Mouse (Mus musculus) cerebellum, adult (tissue): ENCODE measurements around the gene Mrm2.
"Not testable (repeated sequence)": the region's sequence is repeated elsewhere in the genome, so short reads cannot be mapped to it uniquely, and the experiment has no call there.

Experiments used
- ATAC-seq: cut with Nextera tagmentation; 2 replicates; pipeline ENCODE4 v1.9.2; 2017; ENCODE audit warnings: mild to moderate bottlenecking, moderate library complexity, mixed read lengths; ENCODE audit not compliant: insufficient number of reproducible peaks, low FRiP score, low TSS enrichment

Gene Mrm2

GRCm38 (mm10) chr5:140331615-140332512 lies at the start of gene Mrm2:
Mrm2 (minus strand) TSS chr5:140331898.
- ATAC-seq: peak; percentile 74; the same call in 1 of the 2 replicates

GRCm38 (mm10) chr5:140381156-140381555 lies 49.5 kb upstream of the Mrm2 start:
- no peak for ATAC-seq

DNA sequence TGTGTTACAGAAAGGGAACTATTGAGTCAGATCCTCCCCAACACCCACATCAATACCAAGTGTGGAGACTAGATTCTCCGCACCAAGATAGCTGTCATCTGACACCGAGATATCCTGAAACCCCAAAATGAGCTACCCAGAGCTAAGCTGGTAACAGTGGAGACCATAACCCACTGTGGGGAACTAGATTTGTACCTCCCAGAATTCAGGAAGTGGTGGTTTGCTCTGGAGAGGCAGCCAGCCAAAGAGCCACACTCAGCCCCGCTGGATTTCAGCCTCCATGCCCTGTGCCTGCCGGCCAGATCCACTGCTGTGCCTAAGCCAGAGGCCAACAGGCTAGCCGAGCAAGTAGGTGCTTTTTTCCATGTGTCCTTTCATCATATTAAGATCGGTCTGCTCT lies 47.6 kb upstream of the Mrm2 start:
- no peak for ATAC-seq

GRCm38 (mm10) chr5:140378121-140378853 lies 46.6 kb upstream of the Mrm2 start:
- ATAC-seq: no peak

DNA sequence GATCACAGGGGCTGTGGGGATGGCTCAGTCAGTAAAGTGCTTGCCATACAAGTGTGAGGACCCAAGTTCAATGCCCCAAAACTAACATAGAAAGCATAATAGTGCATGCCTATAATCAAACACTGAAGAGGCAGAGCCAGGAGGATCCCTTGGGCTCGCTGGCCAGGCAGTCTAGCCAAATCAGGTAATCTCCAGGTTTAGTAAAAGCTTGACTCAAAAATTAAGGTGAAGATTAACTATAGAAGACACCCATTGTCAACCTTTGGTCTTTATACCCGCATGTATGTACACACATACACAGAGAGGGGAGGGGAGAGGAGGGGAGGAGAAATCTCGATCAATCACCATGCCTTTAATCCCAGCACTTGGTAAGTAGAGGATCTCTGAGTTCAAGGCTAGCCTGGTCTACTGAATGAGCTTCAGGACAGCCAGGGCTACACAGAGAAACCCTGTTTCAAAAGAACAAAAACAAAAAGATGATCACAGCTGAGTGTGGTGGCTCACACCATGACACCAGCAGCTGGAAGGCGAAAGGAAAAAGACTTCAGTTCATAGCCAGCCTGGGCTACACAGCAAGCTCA lies 43.6 kb upstream of the Mrm2 start:
- ATAC-seq: no peak

- no peak for ATAC-seq
Measured at GRCm38 (mm10) chr5:140374226-140374625, 42.5 kb upstream of the Mrm2 start.

GRCm38 (mm10) chr5:140373711-140374110 lies 42.0 kb upstream of the Mrm2 start:
- no peak for ATAC-seq

DNA sequence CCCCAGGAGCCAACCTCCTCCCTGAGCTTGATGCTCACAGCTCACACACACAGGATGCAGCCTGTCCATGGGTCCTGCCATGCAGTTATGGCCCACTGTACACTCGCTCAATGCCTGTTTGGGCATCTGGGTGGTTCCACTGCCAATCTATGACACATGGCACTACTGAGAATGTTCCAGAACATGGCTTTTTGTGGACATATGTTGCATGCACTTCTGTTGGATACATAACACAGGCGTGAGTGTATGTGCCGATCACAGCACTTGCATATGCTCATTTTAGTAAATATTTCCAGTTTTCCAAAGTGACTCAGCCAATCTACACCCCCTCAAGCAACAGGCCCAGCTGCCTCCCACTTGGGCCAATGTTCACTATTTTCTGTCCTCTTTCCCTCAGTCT lies 40.0 kb upstream of the Mrm2 start:
- no peak for ATAC-seq

DNA sequence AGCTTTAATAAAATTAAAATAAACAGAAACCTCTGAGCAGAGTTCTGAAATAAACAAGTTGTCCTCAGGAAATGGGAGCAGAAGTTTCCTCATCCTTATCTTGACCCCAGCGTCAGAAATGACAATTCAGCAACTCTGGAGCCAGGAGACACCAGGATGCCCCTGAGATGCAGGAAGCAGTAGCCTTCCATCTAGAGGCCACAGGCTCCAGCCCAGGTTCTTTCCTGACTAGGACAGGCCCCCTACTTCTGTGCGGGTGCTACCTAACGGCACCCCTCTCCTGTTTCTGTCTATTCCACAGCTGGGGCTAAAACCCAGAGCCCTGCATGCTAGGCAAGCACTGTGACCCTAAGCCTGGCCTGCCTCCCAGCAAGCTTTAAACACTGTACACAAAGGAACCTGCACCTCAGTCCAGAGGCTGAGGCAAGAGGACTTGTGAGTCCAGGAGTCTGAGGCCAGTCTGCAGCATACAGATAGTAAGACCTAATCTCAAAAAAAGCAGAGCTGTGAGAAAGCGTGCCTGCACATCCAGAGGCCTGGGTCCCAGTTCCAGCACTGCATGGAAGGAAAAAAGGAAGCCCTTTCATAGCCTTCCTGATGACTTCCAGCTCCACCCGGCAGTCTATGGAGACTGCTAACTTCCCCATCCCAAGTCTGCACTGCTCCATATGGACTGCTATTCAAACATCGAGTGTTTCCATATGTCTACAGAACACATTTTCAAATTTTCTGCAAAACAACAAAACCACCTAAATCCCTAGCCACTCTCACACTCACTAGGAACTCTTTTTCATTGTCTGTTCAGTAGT lies 39.0 kb upstream of the Mrm2 start:
- no peak for ATAC-seq

DNA sequence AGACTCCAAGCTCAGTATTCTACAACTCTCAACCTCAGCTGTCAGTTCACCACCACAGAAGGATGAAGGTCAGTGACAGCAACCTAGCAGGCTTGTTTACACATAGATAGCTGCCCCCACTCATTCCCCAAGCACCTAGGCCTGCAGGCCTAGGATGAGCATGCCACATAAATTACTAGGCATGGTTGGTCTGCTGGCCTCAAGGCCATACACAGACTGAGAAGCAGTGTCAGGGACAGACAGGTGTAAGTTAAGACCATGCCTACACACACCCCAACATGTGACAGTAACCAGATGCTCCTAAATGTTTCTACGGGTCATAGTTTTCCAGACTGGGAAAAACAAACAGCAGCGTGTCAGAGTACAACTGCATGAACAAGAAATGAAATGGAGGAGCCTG lies 37.8 kb upstream of the Mrm2 start:
- no peak for ATAC-seq

GRCm38 (mm10) chr5:140368926-140369325 lies 37.2 kb upstream of the Mrm2 start:
- no peak for ATAC-seq

DNA sequence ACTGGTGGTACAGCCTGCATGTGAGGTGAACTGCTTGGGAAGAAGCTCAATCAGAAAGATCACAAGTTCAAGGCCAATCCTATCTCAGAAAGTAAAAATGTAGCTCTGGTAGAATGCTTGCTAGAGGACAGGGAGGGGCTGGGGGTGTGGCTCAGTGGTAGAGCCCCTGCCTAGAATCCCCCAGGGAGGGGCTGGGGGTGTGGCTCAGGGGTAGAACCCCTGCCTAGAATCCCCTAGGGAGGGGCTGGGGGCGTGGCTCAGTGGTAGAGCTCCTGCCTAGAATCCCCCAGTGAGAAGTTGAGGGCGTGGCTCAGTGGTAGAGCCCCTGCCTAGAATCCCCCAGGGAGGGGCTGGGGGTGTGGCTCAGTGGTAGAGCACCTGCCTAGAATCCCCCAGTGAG lies 36.4 kb upstream of the Mrm2 start:
- not testable (repeated sequence) for ATAC-seq

DNA sequence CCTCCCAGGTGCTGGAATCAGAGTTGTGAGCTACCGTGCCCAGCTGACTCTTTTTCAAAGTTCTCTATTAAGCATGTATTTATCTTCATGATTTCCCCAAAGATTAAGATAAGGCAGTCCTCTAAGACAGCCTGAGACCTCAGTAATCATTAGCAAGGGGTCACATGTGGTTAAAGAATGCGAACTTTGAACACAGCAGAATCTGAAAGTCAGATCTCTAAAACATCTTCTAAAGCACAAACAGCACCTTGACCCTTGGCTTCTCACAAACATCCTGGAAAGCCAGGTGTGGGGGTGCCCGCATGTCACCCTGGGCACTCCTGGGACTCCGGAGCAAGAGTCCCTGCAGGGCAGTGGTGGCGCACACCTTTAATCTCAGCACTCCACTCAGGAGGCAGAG lies 32.7 kb upstream of the Mrm2 start:
- no peak for ATAC-seq

GRCm38 (mm10) chr5:140359930-140360674 lies 28.4 kb upstream of the Mrm2 start:
- no peak for ATAC-seq

- ATAC-seq: no peak
Measured at GRCm38 (mm10) chr5:140357466-140357865, 25.8 kb upstream of the Mrm2 start.

GRCm38 (mm10) chr5:140355934-140356333 lies 24.2 kb upstream of the Mrm2 start:
- no peak for ATAC-seq

DNA sequence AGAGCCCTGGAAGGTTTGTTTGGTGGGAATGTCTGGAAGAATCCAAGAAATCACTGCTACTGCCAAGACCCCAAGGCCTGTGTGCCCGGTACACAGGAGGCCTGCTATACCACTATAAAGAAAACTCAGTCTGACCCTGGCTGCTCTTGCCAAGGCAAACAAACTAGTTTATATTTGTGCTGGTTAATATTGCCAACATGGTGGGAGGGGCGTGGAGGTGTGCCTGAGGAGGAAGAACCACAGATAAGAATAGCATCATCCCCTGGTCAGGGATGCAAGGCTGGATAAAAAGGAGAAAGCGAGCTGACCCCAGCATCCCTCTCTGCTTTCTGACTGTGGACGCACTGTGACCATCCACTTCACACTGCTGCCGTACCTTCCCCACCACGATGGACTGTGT lies 20.7 kb upstream of the Mrm2 start:
- no peak for ATAC-seq

DNA sequence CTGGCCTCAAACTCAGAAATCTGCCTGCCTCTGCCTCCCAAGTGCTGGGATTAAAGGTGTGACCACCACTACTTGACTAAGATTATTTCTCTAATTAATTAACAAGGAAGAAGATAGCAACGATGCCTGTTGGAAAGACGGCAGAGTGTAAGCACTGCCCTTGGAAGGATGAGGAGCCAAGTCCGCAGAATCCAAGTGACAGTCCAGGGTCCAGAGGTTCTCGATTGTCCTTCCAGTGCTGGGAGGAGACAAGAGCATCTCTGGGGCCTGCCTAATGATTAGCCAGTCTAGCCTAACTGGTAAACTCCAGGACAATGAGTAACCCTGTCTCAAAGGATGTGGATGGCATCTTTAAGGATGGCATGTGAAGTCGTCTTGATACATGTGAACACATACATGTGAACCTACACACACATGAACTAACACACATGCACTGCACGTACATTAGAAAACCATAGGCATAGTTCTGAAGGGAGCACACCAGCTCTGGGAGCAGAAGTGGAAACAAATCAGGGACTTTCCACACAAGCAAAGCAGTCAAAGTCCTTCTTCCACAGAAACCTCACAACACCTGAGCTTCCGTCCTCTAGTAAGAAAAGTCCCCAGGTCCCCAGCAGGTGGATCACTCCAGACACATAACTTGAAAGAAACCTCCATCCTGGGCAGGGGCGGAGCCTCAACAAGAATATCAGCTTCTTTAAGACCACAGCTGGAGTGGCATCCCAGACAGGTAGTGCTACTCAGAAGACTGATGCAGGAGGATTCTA lies 19.2 kb upstream of the Mrm2 start:
- ATAC-seq: no peak

DNA sequence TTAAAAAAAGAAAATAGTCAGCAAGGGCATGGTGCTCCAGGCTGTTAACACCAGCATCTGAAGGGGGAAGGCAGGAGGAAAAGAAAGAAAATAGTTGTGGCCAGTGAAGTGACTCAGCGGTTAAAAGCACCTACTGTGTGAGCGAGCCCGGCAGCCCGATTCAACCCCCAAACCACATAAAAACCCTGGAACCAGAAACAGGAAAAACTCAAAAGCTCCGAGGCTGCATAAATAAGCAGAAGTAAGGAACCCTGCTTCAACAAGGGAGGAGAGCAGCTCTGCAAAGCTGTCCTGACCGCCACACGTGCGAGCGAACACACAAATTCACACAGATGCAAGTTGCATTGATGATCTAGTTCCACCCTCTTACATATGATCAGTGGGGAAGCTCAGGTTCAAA lies 18.2 kb upstream of the Mrm2 start:
- no peak for ATAC-seq
